Mouse (Mus musculus): ENCODE data around the gene Zfp839. TPM values are rescaled to one million over a fixed set of nuclear protein-coding genes. Genes with fewer than 3 reads are reported as not detected.
A peak's percentile ranks its signal among the peaks of the same experiment; 100 is the strongest.

The Zfp839 gene
- polyA plus RNA-seq, 1 experiment from 2014 or later: 1.5 TPM

GRCm38 (mm10) chr12:110836729-110837128 is 13.3 kb upstream of the Zfp839 start:
- 58% methylated on average over 6 of the region's 6 CpGs for WGBS (ENCODE audit: insufficient replicate concordance)
- no peaks in the 10 kb centered on the region for H3K36me3 ChIP-seq (ENCODE audit: control insufficient read depth, insufficient read depth)
- H3K4me1 ChIP-seq (ENCODE audit: control insufficient read depth, low read depth, low read length): peaks cover 7% of the 10 kb centered on the region
- no peak overlapping the region for H3K9ac ChIP-seq (ENCODE audit: low read depth, low read length)
- H3K27ac ChIP-seq (ENCODE audit: low read length): no peak overlapping the region
- H3K9me3 ChIP-seq (replicated peaks; ENCODE audit: control insufficient read depth, low read length): no peaks in the 10 kb centered on the region
- H3K4me2 ChIP-seq (ENCODE audit: low read depth, low read length): no peak overlapping the region
- peaks cover 8% of the 10 kb centered on the region for H3K27me3 ChIP-seq (ENCODE audit: control insufficient read depth, insufficient read depth, low read depth, low read length)
- no peak overlapping the region for H3K4me3 ChIP-seq (ENCODE audit: low read depth, low read length)
- no peak for ATAC-seq (ENCODE audit: low read depth)

- no peak overlapping the region for H3K4me2 ChIP-seq (ENCODE audit: low read depth, low read length)
- H3K27ac ChIP-seq (ENCODE audit: low read length): no peak overlapping the region
- no peaks in the 10 kb centered on the region for H3K36me3 ChIP-seq (ENCODE audit: control insufficient read depth, insufficient read depth)
- H3K27me3 ChIP-seq (ENCODE audit: control insufficient read depth, insufficient read depth, low read depth, low read length): peaks cover 8% of the 10 kb centered on the region
- peaks cover 7% of the 10 kb centered on the region for H3K4me1 ChIP-seq (ENCODE audit: control insufficient read depth, low read depth, low read length)
- 33% methylated on average over 5 of the region's 5 CpGs for WGBS (ENCODE audit: insufficient replicate concordance)
- no peak for ATAC-seq (ENCODE audit: low read depth)
- H3K9ac ChIP-seq (ENCODE audit: low read depth, low read length): no peak overlapping the region
- no peaks in the 10 kb centered on the region for H3K9me3 ChIP-seq (replicated peaks; ENCODE audit: control insufficient read depth, low read length)
- no peak overlapping the region for H3K4me3 ChIP-seq (ENCODE audit: low read depth, low read length)
Measured at GRCm38 (mm10) chr12:110837192-110837841, 12.7 kb upstream of the Zfp839 start.

GRCm38 (mm10) chr12:110837850-110838249 is 12.2 kb upstream of the Zfp839 start:
- H3K9ac ChIP-seq (ENCODE audit: low read depth, low read length): no peak overlapping the region

GRCm38 (mm10) chr12:110840348-110841198 is 9.5 kb upstream of the Zfp839 start, which contains the start of gene Mok:
Mok (minus strand) TSS chr12:110840939.
- Histone ChIP-seq H3K27ac (ENCODE audit: low read length) (no peak within 1 kb of the TSS), H3K4me2 (ENCODE audit: low read depth, low read length) (peak within 1 kb of the TSS; percentile 92), H3K9me3 (replicated peaks; ENCODE audit: control insufficient read depth, low read length) (no peaks in the 10 kb centered on the region), H3K9ac (ENCODE audit: low read depth, low read length) (peak within 1 kb of the TSS; percentile 72), H3K4me1 (ENCODE audit: control insufficient read depth, low read depth, low read length) (peaks cover 19% of the 10 kb centered on the region), H3K36me3 (ENCODE audit: control insufficient read depth, insufficient read depth) (no peaks in the 10 kb centered on the region), H3K4me3 (ENCODE audit: low read depth, low read length) (peak within 1 kb of the TSS; percentile 83), H3K27me3 (ENCODE audit: control insufficient read depth, insufficient read depth, low read depth, low read length) (peaks cover 8% of the 10 kb centered on the region)
- ATAC-seq (ENCODE audit: low read depth): peak; percentile 33
- WGBS (ENCODE audit: insufficient replicate concordance): under 1% methylated on average over 71 of the region's 71 CpGs

More at GRCm38 (mm10) chr12:110837850-110838249, 12.2 kb upstream of the Zfp839 start:
- Histone ChIP-seq H3K27ac (ENCODE audit: low read length) (no peak overlapping the region), H3K36me3 (ENCODE audit: control insufficient read depth, insufficient read depth) (no peaks in the 10 kb centered on the region), H3K4me2 (ENCODE audit: low read depth, low read length) (no peak overlapping the region), H3K4me1 (ENCODE audit: control insufficient read depth, low read depth, low read length) (peaks cover 7% of the 10 kb centered on the region), H3K27me3 (ENCODE audit: control insufficient read depth, insufficient read depth, low read depth, low read length) (peaks cover 8% of the 10 kb centered on the region), H3K9me3 (replicated peaks; ENCODE audit: control insufficient read depth, low read length) (no peaks in the 10 kb centered on the region), H3K4me3 (ENCODE audit: low read depth, low read length) (no peak overlapping the region)
- WGBS (ENCODE audit: insufficient replicate concordance): 77% methylated on average over 8 of the region's 8 CpGs
- no peak for ATAC-seq (ENCODE audit: low read depth)

GRCm38 (mm10) chr12:110841731-110842493 is 8.1 kb upstream of the Zfp839 start:
- no peak overlapping the region for H3K27ac ChIP-seq (ENCODE audit: low read length)
- H3K9me3 ChIP-seq (replicated peaks; ENCODE audit: control insufficient read depth, low read length): no peaks in the 10 kb centered on the region
- 60% methylated on average over 5 of the region's 5 CpGs for WGBS (ENCODE audit: insufficient replicate concordance)
- peaks cover 27% of the 10 kb centered on the region for H3K4me1 ChIP-seq (ENCODE audit: control insufficient read depth, low read depth, low read length)
- no peak for ATAC-seq (ENCODE audit: low read depth)
- peaks cover 7% of the 10 kb centered on the region for H3K27me3 ChIP-seq (ENCODE audit: control insufficient read depth, insufficient read depth, low read depth, low read length)
- H3K4me2 ChIP-seq (ENCODE audit: low read depth, low read length): no peak overlapping the region
- no peak overlapping the region for H3K4me3 ChIP-seq (ENCODE audit: low read depth, low read length)
- H3K9ac ChIP-seq (ENCODE audit: low read depth, low read length): no peak overlapping the region
- no peaks in the 10 kb centered on the region for H3K36me3 ChIP-seq (ENCODE audit: control insufficient read depth, insufficient read depth)

- Histone ChIP-seq H3K27ac (ENCODE audit: low read length) (no peak overlapping the region), H3K36me3 (ENCODE audit: control insufficient read depth, insufficient read depth) (no peaks in the 10 kb centered on the region), H3K9ac (ENCODE audit: low read depth, low read length) (peak overlapping the region; percentile 62), H3K9me3 (replicated peaks; ENCODE audit: control insufficient read depth, low read length) (no peaks in the 10 kb centered on the region), H3K4me1 (ENCODE audit: control insufficient read depth, low read depth, low read length) (peaks cover 27% of the 10 kb centered on the region), H3K4me2 (ENCODE audit: low read depth, low read length) (peak overlapping the region; percentile 87), H3K4me3 (ENCODE audit: low read depth, low read length) (peak overlapping the region; percentile 70), H3K27me3 (ENCODE audit: control insufficient read depth, insufficient read depth, low read depth, low read length) (peaks cover 4% of the 10 kb centered on the region)
- ATAC-seq (ENCODE audit: low read depth): 0 out of 2 replicates have a peak, but pooled peaks have one; percentile 10
- 16% methylated on average over 32 of the region's 32 CpGs for WGBS (ENCODE audit: insufficient replicate concordance)
Measured at GRCm38 (mm10) chr12:110843194-110844048, 6.6 kb upstream of the Zfp839 start.

- H3K4me1 ChIP-seq (ENCODE audit: control insufficient read depth, low read depth, low read length): peaks cover 27% of the 10 kb centered on the region
- peaks cover 4% of the 10 kb centered on the region for H3K27me3 ChIP-seq (ENCODE audit: control insufficient read depth, insufficient read depth, low read depth, low read length)
- H3K27ac ChIP-seq (ENCODE audit: low read length): peak overlapping the region; percentile 69
- H3K36me3 ChIP-seq (ENCODE audit: control insufficient read depth, insufficient read depth): no peaks in the 10 kb centered on the region
- peak overlapping the region; percentile 70 for H3K4me3 ChIP-seq (ENCODE audit: low read depth, low read length)
- ATAC-seq (ENCODE audit: low read depth): peak; percentile 28
- peak overlapping the region; percentile 87 for H3K4me2 ChIP-seq (ENCODE audit: low read depth, low read length)
- H3K9me3 ChIP-seq (replicated peaks; ENCODE audit: control insufficient read depth, low read length): no peaks in the 10 kb centered on the region
- WGBS (ENCODE audit: insufficient replicate concordance): under 1% methylated on average over 42 of the region's 42 CpGs
- peak overlapping the region; percentile 62 for H3K9ac ChIP-seq (ENCODE audit: low read depth, low read length)
Measured at GRCm38 (mm10) chr12:110844227-110845130, 5.6 kb upstream of the Zfp839 start.

All from liver, embryonic 16.5 days (tissue).